Mouse (Mus musculus) E14TG2a.4 (cell line): ENCODE measurements around the gene Cox10.

ENCODE experiments used
- H3K27me3 ChIP-seq: 2 replicates; pipeline ENCODE4 v1.6.1; 2014; ENCODE audit warnings: low read length, control low read depth; ENCODE audit not compliant: insufficient read depth
- H3K36me3 ChIP-seq: 2 replicates; pipeline ENCODE4 v1.6.1; 2014; ENCODE audit warnings: low read length, control low read depth; ENCODE audit not compliant: insufficient read depth
- H3K4me1 ChIP-seq: replicated peaks from 2 replicates; pipeline ENCODE4 v1.6.1; 2014; ENCODE audit warnings: low read depth, low read length, control low read depth
- H3K4me3 ChIP-seq: replicated peaks from 2 replicates; pipeline ENCODE4 v1.5.1; 2014; ENCODE audit warnings: mild to moderate bottlenecking, low read length
- H3K9me3 ChIP-seq: 2 replicates; pipeline ENCODE4 v1.6.1; 2014; ENCODE audit warnings: low read length, control low read depth
- CTCF ChIP-seq: conservative IDR thresholded peaks from 2 replicates; pipeline ENCODE4 v1.5.1; 2014; ENCODE audit warnings: low read length
- NANOG ChIP-seq: IDR thresholded peaks from 2 replicates; pipeline ENCODE4 v1.6.1; 2014; ENCODE audit warnings: borderline replicate concordance, low read length, mixed read lengths
- POU5F1 ChIP-seq: IDR thresholded peaks from 2 replicates; pipeline ENCODE4 v1.6.1; 2014; ENCODE audit warnings: low read length, borderline replicate concordance

The Cox10 gene

GRCm38 (mm10) chr11:64062226-64062625 is 17.0 kb downstream of the Cox10 start:
- Histone ChIP-seq H3K9me3 (no peaks in the 10 kb centered on the region), H3K36me3 (peaks cover 62% of the 10 kb centered on the region), H3K4me3 (no peak overlapping the region), H3K4me1 (0 out of 2 replicates have a peak, but pooled peaks cover 3% of the 10 kb centered on the region), H3K27me3 (no peaks in the 10 kb centered on the region)
- no peak for TF ChIP-seq CTCF
- no peak for TF ChIP-seq POU5F1
- no peak for TF ChIP-seq NANOG

DNA sequence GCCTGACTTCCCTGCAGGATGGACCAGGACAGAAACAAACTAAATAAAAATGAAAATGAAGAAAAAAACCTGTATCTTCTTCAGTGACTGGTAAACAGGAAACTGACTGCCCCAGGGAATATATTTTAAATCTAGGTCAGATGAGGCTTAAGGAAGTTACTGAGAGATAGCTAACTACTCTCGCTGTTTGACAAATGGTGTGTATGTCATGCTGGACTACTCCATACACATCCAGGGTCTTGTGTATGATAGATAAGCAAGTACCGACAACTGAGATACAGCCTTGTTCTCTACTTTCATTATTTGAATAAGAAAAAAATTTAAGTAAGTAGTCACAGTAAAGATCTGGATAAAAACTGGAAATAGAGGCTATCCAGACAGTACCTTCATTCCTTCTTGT is 20.0 kb downstream of the Cox10 start:
- TF ChIP-seq CTCF (no peak), NANOG (no peak), POU5F1 (no peak)
- Histone ChIP-seq H3K9me3 (no peaks in the 10 kb centered on the region), H3K36me3 (peaks cover 58% of the 10 kb centered on the region), H3K27me3 (no peaks in the 10 kb centered on the region), H3K4me3 (no peak overlapping the region), H3K4me1 (0 out of 2 replicates have a peak, but pooled peaks cover 3% of the 10 kb centered on the region)

- TF ChIP-seq POU5F1 = no peak
- TF ChIP-seq NANOG = no peak
- no peak for TF ChIP-seq CTCF
- Histone ChIP-seq H3K27me3 (no peaks in the 10 kb centered on the region), H3K36me3 (peaks cover 60% of the 10 kb centered on the region), H3K4me1 (0 out of 2 replicates have a peak, but pooled peaks cover 3% of the 10 kb centered on the region), H3K9me3 (no peaks in the 10 kb centered on the region), H3K4me3 (no peak overlapping the region)
Observed at GRCm38 (mm10) chr11:64058474-64058873, 20.8 kb downstream of the Cox10 start.

GRCm38 (mm10) chr11:64053371-64053770 is 25.9 kb downstream of the Cox10 start:
- TF ChIP-seq CTCF = no peak
- TF ChIP-seq NANOG = no peak
- TF ChIP-seq POU5F1 = no peak
- Histone ChIP-seq H3K36me3 (peaks cover 52% of the 10 kb centered on the region), H3K4me1 (0 out of 2 replicates have a peak, but pooled peaks cover 2% of the 10 kb centered on the region)

GRCm38 (mm10) chr11:64051195-64051968 is 27.9 kb downstream of the Cox10 start:
- Histone ChIP-seq H3K36me3 (peaks cover 49% of the 10 kb centered on the region), H3K4me1 (no peaks in the 10 kb centered on the region), H3K4me3 (no peak overlapping the region), H3K27me3 (no peaks in the 10 kb centered on the region), H3K9me3 (no peaks in the 10 kb centered on the region)
- TF ChIP-seq CTCF = no peak
- TF ChIP-seq NANOG = no peak
- TF ChIP-seq POU5F1 = no peak

More at GRCm38 (mm10) chr11:64053371-64053770, 25.9 kb downstream of the Cox10 start:
- Histone ChIP-seq H3K4me3 (no peak overlapping the region), H3K27me3 (no peaks in the 10 kb centered on the region), H3K9me3 (no peaks in the 10 kb centered on the region)

- H3K4me1 ChIP-seq = no peaks in the 10 kb centered on the region
- no peak overlapping the region for H3K4me3 ChIP-seq
- no peaks in the 10 kb centered on the region for H3K9me3 ChIP-seq
- TF ChIP-seq POU5F1 = no peak
- no peak for TF ChIP-seq NANOG
- TF ChIP-seq CTCF = no peak
- peaks cover 56% of the 10 kb centered on the region for H3K36me3 ChIP-seq
- H3K27me3 ChIP-seq = no peaks in the 10 kb centered on the region
Observed at GRCm38 (mm10) chr11:64047432-64047831, 31.8 kb downstream of the Cox10 start.

DNA sequence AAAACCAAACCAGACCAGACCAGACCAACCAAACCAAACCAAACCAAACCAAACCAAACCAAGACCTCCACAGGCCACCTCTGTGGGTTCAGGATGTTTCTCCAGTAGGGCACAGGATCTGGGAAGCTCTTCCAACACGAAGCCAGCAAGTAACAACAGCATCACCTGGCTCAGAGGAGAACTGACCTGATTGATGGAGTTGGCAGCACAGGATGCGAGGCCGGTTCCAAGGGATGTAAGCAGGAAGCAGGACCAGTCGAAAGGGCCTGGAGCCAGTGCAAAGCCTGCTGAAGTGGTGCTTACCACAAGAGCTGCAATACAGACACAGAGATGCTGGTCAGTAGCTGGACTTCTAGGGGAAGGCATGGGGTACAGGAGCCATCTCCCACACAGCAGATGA is 34.2 kb downstream of the Cox10 start:
- TF ChIP-seq POU5F1 (no peak), NANOG (no peak), CTCF (no peak)
- Histone ChIP-seq H3K9me3 (no peaks in the 10 kb centered on the region), H3K4me1 (no peaks in the 10 kb centered on the region), H3K27me3 (no peaks in the 10 kb centered on the region), H3K36me3 (peaks cover 57% of the 10 kb centered on the region), H3K4me3 (no peak overlapping the region)

DNA sequence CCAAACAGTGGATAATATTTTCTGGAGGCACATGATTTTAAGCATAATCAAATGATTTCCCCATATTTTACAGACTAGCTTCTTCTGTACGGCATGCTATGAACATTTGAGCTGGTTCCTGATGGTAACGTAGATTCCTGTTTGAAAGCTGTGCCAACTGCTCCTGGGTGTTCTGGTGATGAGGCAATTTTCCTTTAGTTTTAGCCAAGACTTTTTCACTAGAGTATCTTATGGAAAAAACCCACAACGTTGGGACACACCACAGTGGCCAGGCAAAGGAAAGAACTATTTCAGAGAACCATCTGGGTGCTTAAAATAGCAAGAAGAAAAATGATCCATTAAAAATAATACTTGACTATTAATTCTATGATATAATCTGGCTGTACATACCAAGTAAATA is 35.2 kb downstream of the Cox10 start:
- Histone ChIP-seq H3K4me1 (no peaks in the 10 kb centered on the region), H3K27me3 (no peaks in the 10 kb centered on the region), H3K36me3 (peaks cover 56% of the 10 kb centered on the region), H3K9me3 (no peaks in the 10 kb centered on the region), H3K4me3 (no peak overlapping the region)
- TF ChIP-seq POU5F1 = no peak
- no peak for TF ChIP-seq CTCF
- no peak for TF ChIP-seq NANOG

DNA sequence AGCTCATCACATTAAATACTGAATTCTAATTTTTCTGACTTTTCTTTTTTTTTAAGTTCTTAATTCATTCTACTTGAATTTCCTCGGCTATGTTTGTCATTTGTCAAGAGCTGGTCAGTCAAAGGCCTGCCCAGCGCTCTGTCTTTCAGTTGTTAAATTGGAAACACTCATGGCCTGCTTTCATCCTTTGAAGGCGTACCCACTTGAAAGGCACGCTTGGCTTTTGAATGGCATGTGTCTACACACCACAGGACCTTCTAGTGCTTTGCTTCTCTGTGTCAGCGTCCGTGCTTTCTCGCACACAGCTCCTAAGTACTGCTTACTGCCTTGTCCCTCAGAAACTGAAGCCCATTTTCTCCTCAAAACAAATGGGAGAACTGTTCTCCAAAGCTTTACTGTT is 38.0 kb downstream of the Cox10 start:
- peaks cover 42% of the 10 kb centered on the region for H3K36me3 ChIP-seq
- no peak overlapping the region for H3K4me3 ChIP-seq
- H3K9me3 ChIP-seq = no peaks in the 10 kb centered on the region
- peaks cover 16% of the 10 kb centered on the region for H3K4me1 ChIP-seq
- TF ChIP-seq POU5F1 (no peak), CTCF (no peak), NANOG (no peak)
- H3K27me3 ChIP-seq = no peaks in the 10 kb centered on the region
